Mouse (Mus musculus) lung, postnatal 14 days (tissue): ENCODE data around the gene Xpnpep3.
"Not testable (repeated sequence)": the region's sequence is repeated elsewhere in the genome, so short reads cannot be mapped to it uniquely, and the experiment has no call there.

Source experiments
- DNase-seq: peaks from one replicate; pipeline ENCODE4 v3.0.0; 2021

Xpnpep3 gene

DNA sequence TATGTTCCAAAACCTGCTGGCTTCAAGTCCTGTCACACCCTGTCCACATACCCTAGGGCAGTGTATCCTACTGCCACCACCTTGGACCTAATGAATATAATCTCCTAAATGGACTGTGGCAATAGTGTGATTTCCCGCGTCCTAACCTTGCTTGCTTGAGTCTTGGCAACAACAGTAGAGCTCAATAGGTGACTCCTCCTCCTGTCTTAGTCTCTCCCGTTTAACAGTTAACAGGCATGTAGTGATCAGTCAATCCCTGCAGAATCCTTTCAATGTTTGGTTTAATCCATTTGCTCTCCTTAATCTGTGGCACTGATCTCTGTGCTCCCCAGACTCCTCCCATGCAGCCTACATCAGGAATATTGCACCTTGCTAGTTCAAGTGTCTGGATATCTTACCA lies 5.1 kb downstream of the Xpnpep3 start:
- DNase-seq = no peak

DNA sequence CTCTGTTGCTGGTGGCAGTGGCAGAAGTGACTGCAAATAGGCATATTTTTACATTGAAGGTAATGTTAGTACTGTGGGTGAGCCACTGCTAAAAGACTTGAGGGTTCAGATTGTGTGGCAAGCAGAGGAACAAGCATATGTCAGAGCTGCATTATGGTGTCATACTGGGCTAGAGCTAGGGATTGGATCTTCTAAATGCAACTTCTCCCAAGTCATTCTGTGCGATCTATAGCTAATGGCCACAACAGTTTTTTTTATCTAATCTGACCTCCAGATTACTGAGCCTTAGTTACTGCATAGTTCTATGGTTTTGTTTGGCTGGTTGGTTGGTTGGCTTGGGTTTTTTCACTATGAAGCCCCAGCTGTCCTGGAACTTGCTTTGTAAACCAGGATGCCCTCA lies 8.3 kb downstream of the Xpnpep3 start, which contains the start of gene Dnajb7:
Dnajb7 (minus strand) TSS at position 101 of the 400 bp plus-strand sequence.
- DNase-seq = no peak

DNA sequence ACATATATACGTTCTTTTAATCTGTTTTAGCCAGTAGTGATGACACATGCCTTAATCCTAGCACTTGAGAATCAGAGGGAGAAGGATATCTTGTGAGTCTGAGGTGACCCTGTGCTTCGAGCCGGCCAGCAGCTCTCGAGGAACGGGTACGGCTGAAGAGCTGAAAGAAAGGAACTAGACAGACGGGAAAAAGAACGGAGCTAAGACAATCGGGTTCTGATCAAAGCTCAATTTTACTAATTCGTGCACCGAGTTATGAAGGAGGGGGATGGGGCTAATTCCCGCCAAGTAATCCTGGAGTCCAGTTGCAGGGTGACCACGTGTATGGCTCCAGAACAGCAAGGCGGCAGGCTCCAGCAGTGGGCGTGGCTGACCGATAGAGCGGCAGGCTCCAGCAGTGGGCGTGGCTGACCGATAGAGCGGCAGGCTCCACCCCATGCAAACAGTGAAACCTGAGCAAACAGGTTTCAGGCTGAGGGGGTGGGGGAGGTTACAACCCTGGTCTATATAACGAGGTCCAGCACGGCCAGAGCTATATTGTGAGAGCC lies 16.9 kb downstream of the Xpnpep3 start:
- peak; percentile 60 for DNase-seq

DNA sequence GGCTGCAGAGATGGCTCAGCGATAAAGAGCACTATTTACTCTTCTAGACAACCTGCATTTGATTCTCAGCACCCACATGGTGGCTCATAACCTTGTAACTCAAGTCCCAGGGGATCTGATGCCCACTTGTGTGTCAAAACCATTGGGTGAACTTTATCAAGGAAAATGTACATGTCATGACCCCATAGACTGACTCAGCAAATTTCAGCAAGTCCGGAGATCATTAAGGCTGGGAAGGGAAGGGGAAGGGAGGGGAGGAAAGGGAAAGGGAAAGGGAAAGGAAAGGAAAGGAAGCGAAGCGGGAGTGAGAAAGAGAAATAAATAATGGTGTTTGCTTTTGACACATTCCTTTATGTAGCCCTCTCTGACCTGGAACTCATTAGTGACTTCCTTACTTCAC lies 18.1 kb downstream of the Xpnpep3 start:
- DNase-seq = no peak

- no peak for DNase-seq
Measured at GRCm38 (mm10) chr15:81421454-81421853, 21.5 kb downstream of the Xpnpep3 start.

DNA sequence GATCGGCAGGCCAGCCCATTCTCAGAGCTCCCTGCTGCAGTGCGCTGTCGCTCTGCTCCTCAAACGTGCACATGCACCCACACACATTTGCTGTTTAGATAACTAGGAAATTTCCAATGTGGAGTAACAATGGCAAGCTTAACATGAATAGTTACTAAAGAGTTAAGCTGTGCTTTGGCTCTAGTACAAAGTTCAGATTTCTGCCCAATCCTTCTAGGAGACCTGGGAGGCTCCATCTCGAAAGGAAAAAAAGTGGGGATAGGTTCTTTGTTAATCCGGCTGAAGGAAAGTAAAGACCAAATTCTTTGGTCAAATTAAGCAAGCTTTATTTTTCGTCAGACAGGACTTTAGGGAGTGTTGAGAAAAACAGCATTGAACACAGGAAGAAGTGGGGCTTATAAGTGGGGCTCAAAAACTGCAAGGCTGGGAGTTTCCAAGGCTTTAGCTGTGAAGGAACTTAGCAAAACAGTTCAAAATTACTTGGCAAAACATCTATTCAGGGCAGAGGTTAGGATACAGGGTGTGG lies 22.3 kb downstream of the Xpnpep3 start:
- DNase-seq = no peak

- no peak for DNase-seq
Measured at GRCm38 (mm10) chr15:81425311-81425710, 25.4 kb downstream of the Xpnpep3 start.

GRCm38 (mm10) chr15:81427947-81428346 lies 28.0 kb downstream of the Xpnpep3 start:
- DNase-seq = no peak

DNA sequence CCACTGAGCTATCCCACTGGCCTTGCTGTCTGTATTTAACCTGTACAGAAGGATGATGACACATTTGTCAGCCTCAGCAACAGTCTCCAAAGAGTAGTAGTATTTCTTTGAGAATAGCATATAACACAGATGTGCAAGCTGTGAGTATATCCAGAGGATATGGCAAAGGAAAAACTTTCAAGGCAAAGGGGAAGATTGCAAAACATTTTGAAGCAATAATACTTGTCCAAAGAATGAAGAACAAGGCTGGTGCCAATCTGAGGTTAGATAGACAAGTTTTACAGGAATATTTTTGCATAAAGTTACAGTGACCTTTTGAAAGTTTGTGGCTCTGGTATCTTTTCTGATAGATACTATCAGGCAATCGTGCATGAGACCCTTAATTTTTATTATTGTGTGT lies 31.3 kb downstream of the Xpnpep3 start:
- DNase-seq = no peak

DNA sequence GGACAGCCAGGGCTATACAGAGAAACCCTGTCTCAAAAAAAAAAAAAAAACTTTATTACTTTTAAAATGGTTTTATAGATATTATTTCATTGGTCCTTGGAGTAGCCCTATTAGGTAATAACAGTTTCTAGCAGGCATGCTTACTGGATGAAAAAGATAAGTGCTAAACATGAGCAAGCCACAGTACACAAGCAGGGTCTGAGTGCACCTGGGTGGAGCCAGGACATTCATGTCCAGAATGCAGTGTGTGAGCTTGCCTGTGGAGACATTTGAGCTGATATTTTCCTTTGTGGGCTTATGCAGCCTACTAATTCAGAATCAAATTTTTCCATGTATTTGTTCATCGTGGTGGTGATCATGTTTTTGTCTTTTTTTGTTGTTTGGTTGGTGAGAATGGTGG lies 38.4 kb downstream of the Xpnpep3 start:
- DNase-seq = no peak

- DNase-seq = no peak
Measured at GRCm38 (mm10) chr15:81439236-81439635, 39.3 kb downstream of the Xpnpep3 start.

- DNase-seq = peak; percentile 82
Measured at GRCm38 (mm10) chr15:81448463-81448862, 48.5 kb downstream of the Xpnpep3 start.

- DNase-seq = no peak
Measured at GRCm38 (mm10) chr15:81461523-81461922, 61.6 kb downstream of the Xpnpep3 start.

DNA sequence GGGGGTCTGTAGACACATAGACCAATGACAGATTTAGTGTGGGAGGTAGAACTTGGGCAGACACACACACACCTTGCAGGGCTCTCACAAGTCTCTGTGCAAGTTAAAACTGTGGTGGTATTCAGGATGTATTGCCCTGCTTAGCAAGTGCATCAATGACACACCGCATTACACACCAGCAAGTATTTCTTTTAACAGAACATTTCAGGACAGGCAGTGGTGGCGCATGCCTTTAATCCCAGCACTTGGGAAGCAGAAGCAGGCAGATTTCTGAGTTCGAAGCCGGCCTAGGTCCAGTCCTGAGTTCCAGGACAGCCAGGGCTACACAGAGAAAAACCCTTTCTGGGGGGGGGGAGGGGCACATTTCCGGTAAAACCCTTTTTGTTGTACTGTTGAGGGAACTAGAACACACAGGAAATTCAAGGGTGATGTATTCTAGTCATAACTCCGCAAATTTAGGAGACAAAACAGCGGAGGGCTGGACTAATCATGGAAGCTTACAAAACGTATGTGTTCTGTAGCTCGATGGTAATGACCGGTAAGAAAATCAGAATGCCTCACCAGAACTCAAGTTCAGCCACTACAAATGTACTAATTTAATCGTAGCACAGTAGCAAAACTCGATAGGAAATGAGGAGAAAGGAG lies 65.2 kb downstream of the Xpnpep3 start:
- no peak for DNase-seq

GRCm38 (mm10) chr15:81465901-81466737 lies 66.2 kb downstream of the Xpnpep3 start, which contains the start of gene Rbx1:
TSS of gene Rbx1 (plus strand) at chr15:81466296.
- DNase-seq = peak; percentile 99

DNA sequence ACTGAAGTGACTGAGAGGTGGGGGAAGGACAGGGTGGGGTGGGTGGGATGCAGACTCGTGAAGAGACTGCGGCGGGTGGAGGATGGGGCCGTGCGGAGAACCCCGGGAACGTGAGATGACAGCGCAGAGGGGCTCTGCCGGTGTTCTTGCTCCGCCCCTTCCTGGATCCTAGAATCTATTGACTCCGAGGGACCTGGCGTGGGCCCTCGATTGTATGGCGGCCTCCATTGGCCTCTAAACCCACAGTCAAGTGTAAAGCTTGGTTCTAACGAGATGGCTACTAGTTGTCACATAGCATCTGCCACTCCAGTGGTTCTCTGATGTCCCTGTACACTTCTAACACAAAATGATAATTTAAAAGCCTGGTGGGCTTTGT lies 66.8 kb downstream of the Xpnpep3 start:
- DNase-seq = no peak

DNA sequence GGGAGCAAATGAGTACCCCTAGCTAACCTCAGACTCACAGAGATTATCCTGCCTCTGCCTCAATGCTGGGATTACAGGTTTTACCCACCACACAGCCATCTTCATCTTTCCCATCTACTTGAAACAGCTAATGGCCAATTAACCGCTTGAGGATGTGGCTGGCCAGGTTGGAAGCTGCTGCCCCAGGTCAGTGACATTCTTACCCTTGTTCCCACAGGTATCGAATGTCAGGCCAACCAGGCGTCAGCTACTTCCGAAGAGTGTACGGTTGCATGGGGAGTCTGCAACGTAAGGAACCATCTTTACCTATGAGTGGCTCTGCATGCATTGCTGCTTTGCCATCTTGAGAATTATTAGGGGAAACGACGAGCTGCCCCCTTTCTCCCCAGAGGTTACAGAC lies 70.8 kb downstream of the Xpnpep3 start:
- no peak for DNase-seq

- DNase-seq = no peak
Measured at GRCm38 (mm10) chr15:81472256-81472655, 72.3 kb downstream of the Xpnpep3 start.

DNA sequence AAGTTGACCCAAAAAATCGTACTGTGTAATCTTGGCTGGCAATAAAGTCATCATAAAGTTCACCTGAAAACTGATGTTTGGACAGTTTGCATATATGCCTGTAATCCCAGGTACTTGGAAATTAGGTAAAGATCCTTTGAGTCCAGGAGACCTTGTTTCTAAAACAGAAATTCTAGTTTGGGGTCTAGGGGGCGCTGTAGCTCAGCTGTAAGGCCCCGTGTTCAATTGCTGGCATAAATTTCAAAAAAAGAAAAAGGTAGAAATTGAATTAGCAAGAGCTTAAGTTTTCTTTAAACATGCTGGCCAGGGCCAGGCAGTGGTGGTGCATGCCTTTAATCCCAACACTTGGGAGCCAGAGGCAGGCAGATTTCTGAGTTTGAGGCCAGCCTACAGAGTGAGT lies 75.7 kb downstream of the Xpnpep3 start:
- peak; percentile 48 for DNase-seq

DNA sequence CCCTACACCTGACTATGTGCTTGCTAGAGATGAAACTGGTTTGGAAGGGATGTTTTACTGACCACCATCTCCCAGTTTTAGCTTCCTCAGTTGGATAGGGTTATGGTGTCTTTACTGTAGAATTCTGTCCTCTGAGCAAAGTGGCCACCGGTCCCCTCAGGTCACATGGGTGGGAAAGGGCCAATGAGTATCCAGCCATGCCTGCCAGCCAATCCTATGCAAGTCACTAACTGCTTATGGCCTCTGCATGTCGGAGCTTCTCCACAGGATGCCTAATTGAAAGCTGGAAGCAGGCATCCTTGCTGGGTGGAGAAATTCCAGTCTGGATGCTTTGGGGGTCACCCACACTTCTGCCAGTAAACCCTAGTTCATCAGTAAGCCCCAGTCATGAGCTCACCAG lies 76.7 kb downstream of the Xpnpep3 start:
- DNase-seq = no peak

DNA sequence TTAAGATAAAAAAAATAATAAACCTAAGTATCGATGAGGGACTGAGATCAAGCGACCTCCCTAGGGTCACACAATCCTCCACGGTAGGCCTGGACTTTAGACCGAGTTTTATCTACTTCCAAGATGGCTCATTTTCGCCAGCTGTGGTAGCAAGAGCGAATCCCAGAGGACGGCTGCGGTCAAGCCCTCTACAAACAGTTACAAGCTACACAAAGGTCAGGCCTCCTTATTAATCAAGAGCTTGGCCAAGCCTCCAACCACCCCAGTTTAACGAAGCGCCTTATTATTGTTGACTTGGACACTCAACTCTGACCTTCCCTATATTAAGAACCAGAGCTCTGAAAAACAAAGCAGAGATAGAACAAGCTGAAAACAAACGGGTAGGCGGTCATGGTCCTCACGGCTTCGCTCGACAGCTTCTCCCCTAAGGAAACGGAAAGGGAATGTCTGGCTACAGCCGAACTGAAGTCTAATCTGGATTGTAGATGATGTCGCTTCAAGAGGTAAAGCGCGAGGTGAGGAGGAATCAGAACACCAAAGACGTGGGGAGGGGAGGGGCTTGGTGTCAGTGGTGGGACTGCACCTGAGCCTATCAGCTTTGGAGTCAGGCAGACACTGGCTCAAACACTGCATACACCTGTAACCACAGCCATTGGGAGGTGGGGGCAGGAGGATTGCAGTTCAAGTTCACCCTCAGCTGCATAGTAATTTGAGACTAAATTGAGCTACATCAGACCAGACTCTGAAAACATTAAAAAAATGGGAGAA lies 79.7 kb downstream of the Xpnpep3 start:
- DNase-seq = no peak

DNA sequence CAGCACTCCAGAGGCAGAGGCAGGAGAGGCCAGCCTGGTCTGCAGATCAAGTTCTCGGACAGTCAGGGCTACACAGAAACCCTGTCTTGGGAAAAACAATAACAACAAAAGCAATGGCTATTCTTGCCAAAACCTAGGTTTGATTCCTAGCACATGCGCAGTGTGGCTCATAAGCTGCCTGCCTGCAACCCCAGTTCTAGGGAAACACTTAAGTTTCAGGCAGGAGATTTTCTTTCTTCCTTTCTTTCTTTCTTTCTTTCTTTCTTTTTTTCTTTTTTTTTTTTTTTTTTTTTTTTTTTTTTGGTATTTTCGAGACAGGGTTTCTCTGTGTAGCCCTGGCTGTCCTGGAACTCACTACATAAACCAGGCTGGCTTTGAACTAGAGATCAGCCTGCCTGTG lies 80.3 kb downstream of the Xpnpep3 start:
- not testable (repeated sequence) for DNase-seq

- DNase-seq = peak; percentile 45
Measured at GRCm38 (mm10) chr15:81480977-81481379, 81.0 kb downstream of the Xpnpep3 start.
